Mouse (Mus musculus): ENCODE data around the gene Stat3.

The Stat3 gene

GRCm38 (mm10) chr11:100939512-100940151 lies at the start of gene Stat3:
Gene Stat3, minus strand, starts transcription at chr11:100939540.
- in situ Hi-C loops (cut with MboI, MseI): no loop called here

GRCm38 (mm10) chr11:100988674-100989073 lies 49.3 kb upstream of the Stat3 start:
- in situ Hi-C loops (cut with MboI, MseI): no loop called here

GRCm38 (mm10) chr11:100985607-100986006 lies 46.3 kb upstream of the Stat3 start:
- in situ Hi-C loops (cut with MboI, MseI): no loop called here

GRCm38 (mm10) chr11:100983778-100984131 lies 44.4 kb upstream of the Stat3 start:
- in situ Hi-C loops (cut with MboI, MseI): loop anchor here (5.0 kb wide), 2 partner anchors 74 to 79 kb away; no protein-coding TSS in a partner anchor

- in situ Hi-C loops (cut with MboI, MseI): loop anchor here (5.0 kb wide), 2 partner anchors 74 to 79 kb away; no protein-coding TSS in a partner anchor
Measured at GRCm38 (mm10) chr11:100983125-100983777, 43.9 kb upstream of the Stat3 start.

GRCm38 (mm10) chr11:100982087-100982486 lies 42.7 kb upstream of the Stat3 start:
- in situ Hi-C loops (cut with MboI, MseI): loop anchor here (5.0 kb wide), 2 partner anchors 75 to 80 kb away; no protein-coding TSS in a partner anchor

GRCm38 (mm10) chr11:100981236-100981635 lies 41.9 kb upstream of the Stat3 start:
- in situ Hi-C loops (cut with MboI, MseI): loop anchor here (5.0 kb wide), 2 partner anchors 76 to 81 kb away; no protein-coding TSS in a partner anchor

- in situ Hi-C loops (cut with MboI, MseI): loop anchor here (5.0 kb wide), 2 partner anchors 77 to 82 kb away; no protein-coding TSS in a partner anchor
Measured at GRCm38 (mm10) chr11:100980438-100980837, 41.1 kb upstream of the Stat3 start.

GRCm38 (mm10) chr11:100979887-100980286 lies 40.5 kb upstream of the Stat3 start:
- in situ Hi-C loops (cut with MboI, MseI): loop anchor here (5.0 to 10.0 kb wide), 3 partner anchors 77 to 205 kb away; no protein-coding TSS in a partner anchor

- in situ Hi-C loops (cut with MboI, MseI): loop anchor here in 1 of 2 experiments (10.0 kb wide), 1 partner anchor 210 kb away; no protein-coding TSS in a partner anchor
Measured at GRCm38 (mm10) chr11:100975241-100975640, 35.9 kb upstream of the Stat3 start.

GRCm38 (mm10) chr11:100974381-100974970 lies 35.1 kb upstream of the Stat3 start:
- in situ Hi-C loops (cut with MboI, MseI): loop anchor here in 1 of 2 experiments (10.0 kb wide), 1 partner anchor 210 kb away; no protein-coding TSS in a partner anchor

- in situ Hi-C loops (cut with MboI, MseI): loop anchor here in 1 of 2 experiments (10.0 kb wide), 1 partner anchor 212 kb away; no protein-coding TSS in a partner anchor
Measured at GRCm38 (mm10) chr11:100973245-100973644, 33.9 kb upstream of the Stat3 start.

- in situ Hi-C loops (cut with MboI, MseI): loop anchor here in 1 of 2 experiments (10.0 kb wide), 1 partner anchor 213 kb away; no protein-coding TSS in a partner anchor
Measured at GRCm38 (mm10) chr11:100971455-100971854, 32.1 kb upstream of the Stat3 start.

GRCm38 (mm10) chr11:100970557-100970937 lies 31.2 kb upstream of the Stat3 start, which contains the start of gene Cavin1:
Gene Cavin1, minus strand, starts transcription at chr11:100970887.
- in situ Hi-C loops (cut with MboI, MseI): loop anchor here in 1 of 2 experiments (10.0 kb wide), 1 partner anchor 214 kb away; no protein-coding TSS in a partner anchor

- in situ Hi-C loops (cut with MboI, MseI): loop anchor here in 1 of 2 experiments (10.0 kb wide), 1 partner anchor 215 kb away; no protein-coding TSS in a partner anchor
Measured at GRCm38 (mm10) chr11:100969744-100970556, 30.6 kb upstream of the Stat3 start.

- in situ Hi-C loops (cut with MboI, MseI): no loop called here
Measured at GRCm38 (mm10) chr11:100969189-100969743, 29.9 kb upstream of the Stat3 start.

GRCm38 (mm10) chr11:100968501-100968900 lies 29.2 kb upstream of the Stat3 start:
- in situ Hi-C loops (cut with MboI, MseI): no loop called here

GRCm38 (mm10) chr11:100967881-100968420 lies 28.6 kb upstream of the Stat3 start:
- in situ Hi-C loops (cut with MboI, MseI): no loop called here

- in situ Hi-C loops (cut with MboI, MseI): no loop called here
Measured at GRCm38 (mm10) chr11:100967376-100967775, 28.0 kb upstream of the Stat3 start.

GRCm38 (mm10) chr11:100965760-100966159 lies 26.4 kb upstream of the Stat3 start:
- in situ Hi-C loops (cut with MboI, MseI): no loop called here

Measured in T-helper 17 cell (primary cell).